9 mouse cellular contexts compared by ENCODE assay signal in the genomic region with DNA sequence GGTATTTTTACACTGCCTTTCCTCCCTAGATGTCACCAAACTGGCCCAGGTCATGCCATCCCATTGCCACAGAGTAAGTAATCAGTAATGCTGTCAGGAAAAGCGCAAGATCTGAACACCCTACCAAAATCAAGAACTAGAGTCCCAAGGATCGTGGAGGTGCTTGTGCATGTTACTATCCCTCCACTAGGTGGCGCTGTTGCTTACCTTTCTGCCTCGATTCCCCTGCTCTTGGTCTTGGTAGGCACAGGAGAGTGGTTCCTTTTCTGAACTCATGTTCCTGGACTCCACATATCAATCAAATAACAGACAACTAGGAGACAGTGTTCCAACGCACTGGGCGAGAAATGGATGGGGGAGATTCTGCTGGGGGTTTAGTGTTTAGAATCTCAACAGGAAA. TPM values are rescaled to one million over a fixed set of nuclear protein-coding genes. Genes with fewer than 3 reads are reported as not detected.
DNase-seq lines count a peak whose midpoint lies in the region; ATAC-seq lines count a peak whose summit lies in the region.
"Had no signal": no experiment of that assay in that cellular context is flagged by ENCODE, and none has a peak within 500 bp of the region (broad histone marks: within the 10 kb centered on the region; RNA-seq: fewer than 3 reads in every experiment).

No protein-coding gene starts in this region.

- intact Hi-C loops in left cerebral cortex, postnatal 14 days (cut with DNase I), result loop anchor here (1.0 to 2.0 kb wide), 2 partner anchors 70 to 226 kb away; no protein-coding TSS in a partner anchor

- H3K27me3 ChIP-seq in hindbrain, embryonic 10.5 days (ENCODE audit: insufficient read depth, poor library complexity, severe bottlenecking), result no peaks in the 10 kb centered on the region
- H3K27me3 ChIP-seq in hindbrain, embryonic 13.5 days, result peaks cover 4% of the 10 kb centered on the region; the same call in 1 of the 2 replicates
- no peaks in the 10 kb centered on the region for H3K27me3 ChIP-seq in embryonic facial prominence, embryonic 14.5 days (replicated peaks; ENCODE audit: control insufficient read depth, insufficient read depth, low read length)

- no peak overlapping the region for H3K4me3 ChIP-seq in hindbrain, embryonic 10.5 days
- H3K4me3 ChIP-seq in hindbrain, embryonic 13.5 days, result no peak overlapping the region
- H3K4me3 ChIP-seq in embryonic facial prominence, embryonic 14.5 days (ENCODE audit: low read depth, low read length), result no peak overlapping the region
- H3K4me3 ChIP-seq: embryonic facial prominence, embryonic 15.5 days had no signal

- no peaks in the 10 kb centered on the region for H3K36me3 ChIP-seq in hindbrain, embryonic 10.5 days
- no peaks in the 10 kb centered on the region for H3K36me3 ChIP-seq in hindbrain, embryonic 13.5 days
- no peaks in the 10 kb centered on the region for H3K36me3 ChIP-seq in embryonic facial prominence, embryonic 14.5 days (ENCODE audit: control insufficient read depth, insufficient read depth, low read length)
- H3K36me3 ChIP-seq: embryonic facial prominence, embryonic 15.5 days had no signal

- peak; percentile 72 for DNase-seq in hindbrain, embryonic 10.5 days (ENCODE audit: low spot score)
- peak; percentile 50 to 65 for DNase-seq in adrenal gland, postnatal 4 days (ENCODE audit: low spot score in 2 of 2)
- peak; percentile 83 for DNase-seq in embryonic facial prominence, embryonic 14.5 days (ENCODE audit: low spot score)
- peak; percentile 88 for DNase-seq in induced T-regulatory cell, adult 2 months (ENCODE audit: low read depth)
- peak; percentile 65 to 87 for DNase-seq in left cerebral cortex, postnatal 14 days (ENCODE audit: low spot score in 2 of 2)
- DNase-seq in telencephalon, adult 2 months (ENCODE audit: low read depth, low spot score), result peak; percentile 50

- 24% methylated on average over 6 of the region's 6 CpGs for WGBS in hindbrain, embryonic 10.5 days
- WGBS in hindbrain, embryonic 13.5 days, result 18% methylated on average over 6 of the region's 6 CpGs
- WGBS in embryonic facial prominence, embryonic 14.5 days, result 14% methylated on average over 6 of the region's 6 CpGs

- peaks cover 4% of the 10 kb centered on the region for H3K4me1 ChIP-seq in hindbrain, embryonic 10.5 days (replicated peaks)
- peaks cover 14% of the 10 kb centered on the region; the same call in 1 of the 2 replicates for H3K4me1 ChIP-seq in hindbrain, embryonic 13.5 days (replicated peaks)
- no peaks in the 10 kb centered on the region; the same call in 1 of the 2 replicates for H3K4me1 ChIP-seq in embryonic facial prominence, embryonic 14.5 days (ENCODE audit: control insufficient read depth, insufficient read depth, low read length)
- H3K4me1 ChIP-seq: embryonic facial prominence, embryonic 15.5 days had no signal

- ATAC-seq in hindbrain, embryonic 13.5 days (ENCODE audit: low FRiP score), result no peak
- ATAC-seq in embryonic facial prominence, embryonic 14.5 days (ENCODE audit: low read depth), result no peak
- ATAC-seq in monocyte, adult 5-6 weeks (replicated peaks; ENCODE audit: insufficient number of reproducible peaks, low FRiP score, low TSS enrichment, poor library complexity, severe bottlenecking), result peak; percentile 73

- no peak overlapping the region for H3K4me2 ChIP-seq in hindbrain, embryonic 13.5 days
- no peak overlapping the region for H3K4me2 ChIP-seq in embryonic facial prominence, embryonic 14.5 days (ENCODE audit: low read depth, low read length)
- H3K4me2 ChIP-seq: embryonic facial prominence, embryonic 15.5 days had no signal

- H3K9ac ChIP-seq in hindbrain, embryonic 13.5 days, result no peak overlapping the region
- H3K9ac ChIP-seq in embryonic facial prominence, embryonic 14.5 days (ENCODE audit: low read depth, low read length), result no peak overlapping the region
- H3K9ac ChIP-seq: embryonic facial prominence, embryonic 15.5 days had no signal

- no peak overlapping the region for H3K27ac ChIP-seq in hindbrain, embryonic 10.5 days
- H3K27ac ChIP-seq in hindbrain, embryonic 13.5 days, result no peak overlapping the region
- H3K27ac ChIP-seq in embryonic facial prominence, embryonic 14.5 days (replicated peaks; ENCODE audit: low read depth, low read length), result no peak overlapping the region
- H3K27ac ChIP-seq: embryonic facial prominence, embryonic 15.5 days had no signal

- H3K9me3 ChIP-seq in hindbrain, embryonic 10.5 days, result no peaks in the 10 kb centered on the region
- H3K9me3 ChIP-seq in hindbrain, embryonic 13.5 days, result no peaks in the 10 kb centered on the region
- H3K9me3 ChIP-seq in embryonic facial prominence, embryonic 14.5 days (ENCODE audit: control insufficient read depth, low read length), result no peaks in the 10 kb centered on the region
- H3K9me3 ChIP-seq: embryonic facial prominence, embryonic 15.5 days had no signal

RNA-seq across cellular contexts. Expression of a gene that starts 23.8 kb away (rescaled TPM):
- polyA plus RNA-seq in hindbrain, embryonic 10.5 days (2016; fragmentation: Nextera tagmentation; extraction: Ambion mirVana), result 77.0 and 86.6 TPM in 2 replicates
- polyA plus RNA-seq in hindbrain, embryonic 13.5 days (2015; fragmentation: Nextera tagmentation; extraction: Ambion mirVana), result 57.3 and 63.4 TPM in 2 replicates
- total RNA-seq in adrenal gland, postnatal 4 days (2021), result 10 to 100 TPM; 75.4 to 78.5 TPM
- polyA plus RNA-seq in embryonic facial prominence, embryonic 14.5 days (2014; fragmentation: Nextera tagmentation; extraction: Ambion mirVana), result 168 and 170 TPM in 2 replicates
- total RNA-seq in left cerebral cortex, postnatal 14 days (2021), result 10 to 100 TPM; 35.3 to 36.0 TPM
- total RNA-seq in monocyte, adult 5-6 weeks (2017), result 16.3 to 29.2 TPM (median 21.8 TPM) in 3 replicates
